Mouse (Mus musculus) bone marrow macrophage, adult 2 months (primary cell): ENCODE results near the gene Kif24.

Source experiments
- CTCF ChIP-seq: IDR thresholded peaks from 2 replicates; pipeline ENCODE4 v1.5.1; 2012; ENCODE audit warnings: low read depth, mild to moderate bottlenecking, low read length, moderate library complexity
- POLR2A ChIP-seq: IDR thresholded peaks from 2 replicates; pipeline ENCODE4 v1.6.1; 2012; ENCODE audit warnings: mild to moderate bottlenecking, low read depth, low read length, borderline replicate concordance

DNA sequence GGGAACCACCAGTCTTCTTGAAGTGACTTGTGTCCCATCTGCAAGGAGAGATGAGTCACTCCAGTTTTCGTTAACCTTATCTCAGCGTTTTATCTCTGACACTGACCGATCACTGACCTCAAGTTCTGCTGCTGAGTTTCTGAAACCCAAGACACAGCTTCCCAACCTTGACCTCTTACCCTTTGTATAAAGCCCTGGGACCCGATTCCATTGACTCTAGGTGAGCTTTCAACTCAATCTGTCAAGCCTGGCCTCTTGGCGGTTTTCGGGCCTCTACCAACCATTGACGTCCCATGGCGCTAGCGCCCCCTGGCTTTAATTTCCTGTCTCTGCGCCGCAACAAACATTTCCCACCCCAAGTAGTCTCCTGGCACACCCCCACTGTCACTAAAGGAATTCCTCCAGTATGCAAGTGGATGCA, 40.5 kb upstream of the Kif24 start:
- TF ChIP-seq CTCF (no peak), POLR2A (no peak)
